Mouse (Mus musculus) hindbrain, embryonic 13.5 days (tissue): ENCODE data around the gene Agpat4. TPM values are rescaled to one million over a fixed set of nuclear protein-coding genes. Genes with fewer than 3 reads are reported as not detected.

ENCODE experiments used
- ATAC-seq: fragments of 200-750 bp; cut with Nextera tagmentation; 2 replicates; pipeline ENCODE4 v1.8.0; 2017; ENCODE audit warnings: moderate TSS enrichment; ENCODE audit not compliant: low FRiP score
- H3K27ac ChIP-seq: fragments of 300-500 bp; sonication (generic); 2 replicates; pipeline ENCODE4 v1.5.1; 2015; ENCODE audit warnings: inconsistent platforms, mild to moderate bottlenecking, moderate library complexity
- H3K27me3 ChIP-seq: fragments of 300-500 bp; sonication (generic); 2 replicates; pipeline ENCODE4 v1.6.1; 2015; ENCODE audit warnings: mild to moderate bottlenecking, inconsistent platforms
- H3K36me3 ChIP-seq: fragments of 300-500 bp; sonication (generic); 2 replicates; pipeline ENCODE4 v1.6.1; 2015; ENCODE audit warnings: mild to moderate bottlenecking, inconsistent platforms
- H3K4me1 ChIP-seq: fragments of 300-500 bp; sonication (generic); replicated peaks from 2 replicates; pipeline ENCODE4 v1.6.1; 2015; ENCODE audit warnings: inconsistent platforms
- H3K4me2 ChIP-seq: fragments of 300-500 bp; sonication (generic); 2 replicates; pipeline ENCODE4 v1.6.1; 2015; ENCODE audit warnings: inconsistent platforms, mild to moderate bottlenecking, moderate library complexity
- H3K4me3 ChIP-seq: fragments of 300-500 bp; sonication (generic); 2 replicates; pipeline ENCODE4 v1.5.1; 2015; ENCODE audit warnings: mild to moderate bottlenecking, inconsistent platforms
- H3K9ac ChIP-seq: fragments of 300-500 bp; sonication (generic); 2 replicates; pipeline ENCODE4 v1.6.1; 2015; ENCODE audit warnings: mild to moderate bottlenecking, inconsistent platforms
- H3K9me3 ChIP-seq: fragments of 300-500 bp; sonication (generic); 2 replicates; pipeline ENCODE4 v1.6.1; 2016; ENCODE audit warnings: inconsistent platforms
- WGBS: fragments of 180-500 bp; shearing (Covaris S2); methylation state at CpG from one replicate; pipeline ENCODE4 v1.1.7; 2015; 5-methylcytosine and 5-hydroxymethylcytosine counted together
- polyA plus RNA-seq: library from polyadenylated mRNA; unstranded; fragments of >200 nt; fragmentation: Nextera tagmentation; extraction: Ambion mirVana; gene quantifications from 2 replicates; pipeline ENCODE4 v1.2.1, GENCODE M21; 2015

Agpat4 gene
- polyA plus RNA-seq, 1 experiment from 2014 or later = 55.2 TPM

GRCm38 (mm10) chr17:12128976-12129375 lies 10.5 kb downstream of the Agpat4 start:
- no peak overlapping the region for H3K9ac ChIP-seq
- H3K27ac ChIP-seq = no peak overlapping the region
- no peak overlapping the region for H3K4me3 ChIP-seq
- no peak overlapping the region for H3K4me2 ChIP-seq
- H3K4me1 ChIP-seq = peaks cover 9% of the 10 kb centered on the region; the same call in 1 of the 2 replicates
- no peak for ATAC-seq
- no peaks in the 10 kb centered on the region for H3K27me3 ChIP-seq
- WGBS = 89% methylated on average over 2 of the region's 2 CpGs
- H3K36me3 ChIP-seq = peaks cover 58% of the 10 kb centered on the region
- 0 out of 2 replicates have a peak, but pooled peaks cover 3% of the 10 kb centered on the region for H3K9me3 ChIP-seq

- WGBS = 89% methylated on average over 5 of the region's 5 CpGs
- no peaks in the 10 kb centered on the region for H3K9me3 ChIP-seq
- H3K36me3 ChIP-seq = peaks cover 49% of the 10 kb centered on the region
- no peak overlapping the region for H3K4me2 ChIP-seq
- H3K4me3 ChIP-seq = no peak overlapping the region
- no peak overlapping the region for H3K9ac ChIP-seq
- peaks cover 9% of the 10 kb centered on the region; the same call in 1 of the 2 replicates for H3K4me1 ChIP-seq
- no peak overlapping the region for H3K27ac ChIP-seq
- no peak for ATAC-seq
- no peaks in the 10 kb centered on the region for H3K27me3 ChIP-seq
Observed at GRCm38 (mm10) chr17:12131171-12131570, 12.7 kb downstream of the Agpat4 start.

GRCm38 (mm10) chr17:12131581-12131980 lies 13.1 kb downstream of the Agpat4 start:
- H3K36me3 ChIP-seq = peaks cover 45% of the 10 kb centered on the region
- ATAC-seq = no peak
- no peak overlapping the region for H3K4me2 ChIP-seq
- H3K27me3 ChIP-seq = no peaks in the 10 kb centered on the region
- no peak overlapping the region for H3K27ac ChIP-seq
- H3K4me3 ChIP-seq = no peak overlapping the region
- H3K9ac ChIP-seq = no peak overlapping the region
- WGBS = 95% methylated on average over 7 of the region's 7 CpGs
- H3K9me3 ChIP-seq = no peaks in the 10 kb centered on the region
- H3K4me1 ChIP-seq = peaks cover 6% of the 10 kb centered on the region; the same call in 1 of the 2 replicates

GRCm38 (mm10) chr17:12132904-12133303 lies 14.4 kb downstream of the Agpat4 start:
- H3K4me2 ChIP-seq = no peak overlapping the region
- no peak overlapping the region for H3K4me3 ChIP-seq
- no peak overlapping the region for H3K27ac ChIP-seq
- WGBS = 98% methylated on average over 3 of the region's 3 CpGs
- no peaks in the 10 kb centered on the region for H3K9me3 ChIP-seq
- H3K27me3 ChIP-seq = no peaks in the 10 kb centered on the region
- no peak overlapping the region for H3K9ac ChIP-seq
- ATAC-seq = no peak
- H3K36me3 ChIP-seq = peaks cover 32% of the 10 kb centered on the region
- peaks cover 5% of the 10 kb centered on the region; the same call in 1 of the 2 replicates for H3K4me1 ChIP-seq

- H3K4me1 ChIP-seq = peaks cover 4% of the 10 kb centered on the region; the same call in 1 of the 2 replicates
- H3K36me3 ChIP-seq = peaks cover 32% of the 10 kb centered on the region
- no peak overlapping the region for H3K4me2 ChIP-seq
- no peaks in the 10 kb centered on the region for H3K27me3 ChIP-seq
- H3K27ac ChIP-seq = no peak overlapping the region
- ATAC-seq = no peak
- WGBS = 97% methylated on average over 8 of the region's 8 CpGs
- no peaks in the 10 kb centered on the region for H3K9me3 ChIP-seq
- H3K4me3 ChIP-seq = no peak overlapping the region
- no peak overlapping the region for H3K9ac ChIP-seq
Observed at GRCm38 (mm10) chr17:12133985-12134384, 15.5 kb downstream of the Agpat4 start.

GRCm38 (mm10) chr17:12134975-12135633 lies 16.6 kb downstream of the Agpat4 start:
- no peak overlapping the region for H3K27ac ChIP-seq
- H3K9ac ChIP-seq = no peak overlapping the region
- peaks cover 36% of the 10 kb centered on the region for H3K36me3 ChIP-seq
- no peak for ATAC-seq
- 95% methylated on average over 12 of the region's 12 CpGs for WGBS
- no peak overlapping the region for H3K4me2 ChIP-seq
- no peaks in the 10 kb centered on the region for H3K27me3 ChIP-seq
- H3K4me1 ChIP-seq = no peaks in the 10 kb centered on the region
- no peak overlapping the region for H3K4me3 ChIP-seq
- no peaks in the 10 kb centered on the region for H3K9me3 ChIP-seq

GRCm38 (mm10) chr17:12138355-12138754 lies 19.9 kb downstream of the Agpat4 start:
- WGBS = 96% methylated on average over 6 of the region's 6 CpGs
- H3K9ac ChIP-seq = no peak overlapping the region
- no peak for ATAC-seq

GRCm38 (mm10) chr17:12143948-12144364 lies 25.5 kb downstream of the Agpat4 start:
- no peak overlapping the region for H3K27ac ChIP-seq
- H3K36me3 ChIP-seq = peaks cover 16% of the 10 kb centered on the region; the same call in 1 of the 2 replicates
- H3K9ac ChIP-seq = no peak overlapping the region
- no peak overlapping the region for H3K4me2 ChIP-seq
- 88% methylated on average over 5 of the region's 5 CpGs for WGBS
- H3K4me1 ChIP-seq = no peaks in the 10 kb centered on the region
- no peaks in the 10 kb centered on the region for H3K9me3 ChIP-seq
- H3K4me3 ChIP-seq = no peak overlapping the region
- no peak for ATAC-seq
- no peaks in the 10 kb centered on the region for H3K27me3 ChIP-seq

More at GRCm38 (mm10) chr17:12138355-12138754, 19.9 kb downstream of the Agpat4 start:
- no peaks in the 10 kb centered on the region for H3K4me1 ChIP-seq
- no peaks in the 10 kb centered on the region for H3K27me3 ChIP-seq
- no peak overlapping the region for H3K27ac ChIP-seq
- H3K4me3 ChIP-seq = no peak overlapping the region
- no peak overlapping the region for H3K4me2 ChIP-seq
- H3K9me3 ChIP-seq = no peaks in the 10 kb centered on the region
- peaks cover 25% of the 10 kb centered on the region for H3K36me3 ChIP-seq

GRCm38 (mm10) chr17:12146132-12146681 lies 27.7 kb downstream of the Agpat4 start:
- no peak for ATAC-seq
- Histone ChIP-seq H3K27ac (no peak overlapping the region), H3K4me2 (no peak overlapping the region), H3K9ac (no peak overlapping the region), H3K4me1 (no peaks in the 10 kb centered on the region), H3K4me3 (no peak overlapping the region), H3K36me3 (peaks cover 14% of the 10 kb centered on the region), H3K27me3 (no peaks in the 10 kb centered on the region), H3K9me3 (no peaks in the 10 kb centered on the region)
- 88% methylated on average over 5 of the region's 5 CpGs for WGBS

GRCm38 (mm10) chr17:12147830-12148229 lies 29.3 kb downstream of the Agpat4 start:
- no peak overlapping the region for H3K27ac ChIP-seq
- no peak overlapping the region for H3K4me2 ChIP-seq
- no peak for ATAC-seq
- peaks cover 23% of the 10 kb centered on the region for H3K36me3 ChIP-seq
- H3K4me1 ChIP-seq = no peaks in the 10 kb centered on the region
- no peaks in the 10 kb centered on the region for H3K9me3 ChIP-seq
- H3K4me3 ChIP-seq = no peak overlapping the region
- H3K9ac ChIP-seq = no peak overlapping the region
- WGBS = 96% methylated on average over 4 of the region's 4 CpGs
- no peaks in the 10 kb centered on the region for H3K27me3 ChIP-seq

- no peak for ATAC-seq
- Histone ChIP-seq H3K27me3 (no peaks in the 10 kb centered on the region), H3K4me2 (no peak overlapping the region), H3K9ac (no peak overlapping the region), H3K9me3 (no peaks in the 10 kb centered on the region), H3K36me3 (peaks cover 38% of the 10 kb centered on the region), H3K4me3 (no peak overlapping the region), H3K27ac (no peak overlapping the region), H3K4me1 (no peaks in the 10 kb centered on the region)
- WGBS = 95% methylated on average over 6 of the region's 6 CpGs
Observed at GRCm38 (mm10) chr17:12149232-12149861, 30.8 kb downstream of the Agpat4 start.

- H3K9ac ChIP-seq = no peak overlapping the region
- no peak overlapping the region for H3K27ac ChIP-seq
- ATAC-seq = no peak
- no peaks in the 10 kb centered on the region for H3K9me3 ChIP-seq
- no peaks in the 10 kb centered on the region for H3K27me3 ChIP-seq
- peaks cover 43% of the 10 kb centered on the region for H3K36me3 ChIP-seq
- no peak overlapping the region for H3K4me2 ChIP-seq
- peaks cover 2% of the 10 kb centered on the region for H3K4me1 ChIP-seq
- WGBS = 96% methylated on average over 2 of the region's 2 CpGs
- no peak overlapping the region for H3K4me3 ChIP-seq
Observed at GRCm38 (mm10) chr17:12150970-12151369, 32.5 kb downstream of the Agpat4 start.
